Mouse (Mus musculus) embryo, embryonic 9.5 days (tissue): ENCODE data around the gene Mknk2.
A peak's percentile ranks its signal among the peaks of the same experiment; 100 is the strongest.

ENCODE experiments used
- DNase-seq: peaks from one replicate; pipeline ENCODE4 v3.0.0-alpha.2; 2017; ENCODE audit errors: extremely low spot score

Mknk2 gene

DNA sequence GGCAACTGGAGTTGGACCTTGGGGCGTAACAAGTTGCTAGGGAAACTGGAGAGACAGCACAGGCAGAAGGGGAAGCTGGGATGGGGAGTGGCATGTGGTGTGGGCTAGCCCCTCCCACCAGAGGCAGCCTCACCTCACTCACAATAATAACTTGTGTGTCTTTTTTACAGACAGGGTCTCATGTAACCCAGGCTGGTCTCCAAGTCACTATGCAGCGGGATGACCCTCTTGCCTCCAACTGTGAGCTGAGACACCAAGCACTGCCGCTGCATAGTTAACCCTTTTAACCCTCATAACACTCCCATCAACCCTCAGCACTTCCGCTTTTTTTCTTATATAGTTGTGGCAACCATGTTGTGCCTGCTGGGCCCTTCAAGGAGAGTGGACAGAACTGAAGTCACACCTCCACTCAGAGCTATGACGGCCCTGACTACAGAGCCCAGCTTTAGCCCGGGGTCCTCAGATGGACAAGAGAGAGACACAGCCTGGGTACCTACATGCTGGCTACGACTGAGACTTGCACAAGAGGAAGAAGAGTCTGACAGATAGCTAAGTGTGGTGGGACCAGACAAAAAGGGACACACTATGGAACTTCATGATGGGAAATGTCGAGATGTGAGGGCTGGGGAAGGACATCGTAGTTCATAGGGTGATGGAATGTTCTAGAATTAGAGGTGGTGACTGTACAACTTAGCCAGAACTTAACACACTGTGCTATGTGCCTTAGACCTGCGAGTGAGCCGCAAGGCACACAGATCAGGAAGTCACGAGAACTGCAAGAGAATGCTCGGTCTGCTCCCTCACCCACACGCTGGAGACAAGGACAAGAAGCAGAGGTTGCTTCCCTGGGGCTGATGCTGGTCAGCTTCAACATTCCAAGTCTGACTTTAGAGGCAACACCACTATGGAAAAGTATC is 14.6 kb upstream of the Mknk2 start:
- DNase-seq, result no peak

DNA sequence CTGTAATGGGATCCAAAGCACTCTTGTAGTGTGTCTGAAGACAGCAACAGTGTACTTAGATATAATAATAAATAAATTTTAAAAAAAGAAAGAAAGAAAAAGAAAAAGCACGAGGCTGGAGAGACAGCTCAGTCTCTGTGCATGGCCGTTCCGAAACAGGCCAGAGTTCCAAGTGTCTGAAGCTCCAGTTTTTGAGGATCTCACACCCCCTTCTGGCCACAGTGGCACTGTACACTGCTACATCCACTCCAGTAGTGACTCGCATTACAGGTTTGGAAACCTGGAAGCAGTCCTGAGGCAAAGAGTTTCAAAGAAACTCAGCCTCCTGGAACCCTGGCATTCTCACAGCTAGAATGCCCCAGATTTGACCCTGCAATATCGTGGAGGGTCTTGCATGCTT is 9.9 kb upstream of the Mknk2 start:
- no peak for DNase-seq

DNA sequence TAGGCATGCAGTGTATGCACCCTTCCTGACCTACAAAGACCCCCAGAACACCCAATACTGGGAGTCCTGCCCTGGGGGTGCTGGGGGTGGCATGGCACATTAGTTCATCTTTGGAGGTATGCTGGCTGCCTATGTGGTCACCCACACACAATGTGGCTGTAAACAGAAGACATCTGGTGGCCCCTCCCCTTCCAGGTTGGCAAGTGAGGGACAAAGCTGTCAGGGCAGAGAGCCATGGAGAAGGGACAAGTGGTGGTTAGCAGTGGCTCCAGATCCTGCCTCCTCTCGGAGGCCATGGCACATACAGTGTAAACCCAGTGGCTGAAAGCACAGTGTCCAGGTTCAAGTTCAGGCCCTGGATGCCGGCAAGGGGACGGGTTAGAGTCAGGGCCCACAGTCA is 8.7 kb upstream of the Mknk2 start:
- no peak for DNase-seq

DNA sequence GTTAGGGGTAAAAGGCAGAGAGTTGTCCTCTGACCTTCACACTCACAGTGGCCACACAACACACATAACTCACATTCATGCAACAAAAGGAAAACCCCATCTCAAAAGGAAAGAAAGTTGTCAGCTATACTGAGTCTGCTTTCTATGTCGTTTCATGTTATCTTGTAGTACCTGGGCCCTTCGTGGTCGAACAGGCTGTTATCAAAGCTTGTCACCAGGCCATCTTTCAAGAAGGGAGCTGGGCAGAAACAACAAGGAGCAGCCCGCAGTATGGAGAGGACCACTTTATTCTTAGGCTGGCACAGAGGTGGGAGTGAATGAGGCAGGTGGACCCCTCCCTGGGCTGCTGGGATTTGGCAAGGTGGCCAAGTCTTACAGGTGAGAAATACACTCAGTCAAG is 7.1 kb upstream of the Mknk2 start:
- DNase-seq, result no peak

DNA sequence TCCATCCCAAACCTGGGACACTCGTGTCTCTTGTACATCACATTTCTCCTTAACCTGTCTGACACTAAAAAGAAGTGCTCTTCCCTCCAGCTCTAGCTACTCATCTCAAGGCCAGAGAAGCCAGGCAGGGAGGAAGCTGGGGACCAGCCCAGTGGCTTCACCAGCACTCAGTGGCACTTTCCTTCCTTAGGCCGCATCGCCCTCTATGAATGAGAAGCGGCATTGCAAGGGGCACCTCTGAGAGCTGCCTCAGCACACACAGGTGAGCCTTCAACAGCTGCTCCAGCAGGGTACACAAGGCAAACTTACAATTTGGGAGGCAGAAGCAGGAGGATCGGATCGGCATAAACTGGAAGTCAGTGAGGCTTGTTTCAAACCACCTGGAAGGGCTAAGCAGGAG is 6.3 kb upstream of the Mknk2 start:
- DNase-seq, result no peak

DNA sequence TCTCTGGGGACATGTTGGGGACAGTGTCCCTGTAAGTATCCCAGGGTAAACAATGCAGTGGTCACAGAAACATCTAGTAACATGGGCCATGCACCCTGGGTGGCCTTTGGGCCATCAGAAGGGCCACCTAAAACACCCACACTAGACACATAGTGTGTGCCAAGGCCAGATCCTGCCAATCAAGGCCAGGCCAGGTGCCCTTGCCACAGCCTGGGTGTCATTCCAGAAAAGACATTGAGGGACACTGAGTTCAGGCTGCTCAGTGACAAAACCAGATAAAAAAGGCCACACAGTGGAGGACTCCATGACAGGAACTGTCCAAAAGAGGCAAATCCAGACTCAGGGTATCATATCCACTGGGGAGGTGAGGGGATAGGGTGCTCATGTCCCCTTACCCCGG is 5.7 kb upstream of the Mknk2 start:
- DNase-seq, result no peak

DNA sequence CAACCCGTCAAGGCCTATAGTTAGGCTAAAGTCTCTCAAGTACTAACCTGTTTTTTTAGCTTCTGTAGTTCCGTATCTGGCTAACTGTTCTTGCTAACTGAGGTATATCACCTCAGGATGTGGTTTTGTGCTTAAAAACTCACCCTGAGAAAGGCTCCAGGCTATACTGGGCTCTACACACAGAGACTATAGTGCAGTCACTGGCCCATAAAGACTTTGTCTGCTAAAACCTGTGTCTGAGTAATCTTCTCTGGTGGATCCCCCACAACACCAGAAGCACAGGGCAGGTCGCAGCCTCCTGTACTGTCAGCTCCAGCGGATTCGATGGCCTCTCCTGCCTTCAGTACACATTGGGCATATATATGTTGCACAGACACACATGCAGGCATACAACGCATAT is 4.1 kb upstream of the Mknk2 start:
- no peak for DNase-seq

DNA sequence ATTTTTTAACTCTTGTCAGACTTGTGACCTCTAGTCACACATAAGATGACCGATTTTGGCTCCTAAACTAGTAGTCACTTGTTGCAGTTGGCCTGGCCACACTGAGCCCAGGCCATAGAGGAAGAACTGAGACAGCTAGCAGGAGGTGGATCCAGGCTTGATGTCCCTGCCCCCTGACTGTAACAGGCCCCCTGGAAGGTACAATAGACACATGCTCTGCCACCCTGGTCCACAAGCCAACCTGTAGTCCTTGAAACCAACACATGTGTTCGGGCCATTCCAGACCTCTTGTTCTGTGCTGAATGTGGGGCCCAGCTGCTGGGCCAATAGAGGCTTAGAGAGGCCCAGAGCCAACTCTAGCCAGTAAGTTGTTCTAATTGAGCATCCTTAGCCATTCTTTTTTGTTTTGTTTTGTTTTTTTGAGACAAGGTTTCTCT is 2.4 kb upstream of the Mknk2 start:
- DNase-seq, result no peak

DNA sequence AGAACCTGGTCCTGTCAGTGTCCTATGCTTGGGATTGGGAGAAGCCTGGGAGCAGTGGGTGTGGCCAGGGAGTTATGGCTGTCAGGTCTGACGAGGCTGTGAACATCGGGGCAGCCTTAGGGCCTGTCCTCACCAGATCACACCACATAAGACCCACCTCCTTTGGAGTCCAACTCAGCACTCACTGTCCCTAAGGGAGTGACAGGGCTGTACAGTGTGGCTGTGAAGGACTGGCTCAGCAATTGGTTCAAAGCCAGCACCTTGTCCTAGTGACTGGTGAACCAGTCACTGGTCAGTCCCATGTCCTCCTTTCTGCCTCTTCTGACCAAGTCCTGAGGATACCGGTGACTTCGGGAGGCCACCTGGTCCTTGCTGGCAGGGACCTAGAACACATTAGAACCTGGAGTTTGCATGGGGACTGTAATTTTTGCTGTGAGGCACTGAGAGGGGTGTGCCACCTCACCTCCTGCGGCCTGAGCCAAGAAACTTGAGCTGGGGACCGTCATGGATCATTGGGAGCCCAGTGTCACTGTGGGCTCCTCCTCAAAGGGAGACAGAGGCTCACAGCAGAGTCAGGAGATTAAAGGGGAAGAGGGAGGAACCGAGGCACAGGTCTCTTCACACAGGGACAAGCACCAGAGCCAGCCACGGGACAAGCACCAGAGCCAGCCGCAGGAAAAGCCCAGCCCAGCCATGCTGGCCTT is 1.8 kb upstream of the Mknk2 start:
- DNase-seq, result no peak

DNA sequence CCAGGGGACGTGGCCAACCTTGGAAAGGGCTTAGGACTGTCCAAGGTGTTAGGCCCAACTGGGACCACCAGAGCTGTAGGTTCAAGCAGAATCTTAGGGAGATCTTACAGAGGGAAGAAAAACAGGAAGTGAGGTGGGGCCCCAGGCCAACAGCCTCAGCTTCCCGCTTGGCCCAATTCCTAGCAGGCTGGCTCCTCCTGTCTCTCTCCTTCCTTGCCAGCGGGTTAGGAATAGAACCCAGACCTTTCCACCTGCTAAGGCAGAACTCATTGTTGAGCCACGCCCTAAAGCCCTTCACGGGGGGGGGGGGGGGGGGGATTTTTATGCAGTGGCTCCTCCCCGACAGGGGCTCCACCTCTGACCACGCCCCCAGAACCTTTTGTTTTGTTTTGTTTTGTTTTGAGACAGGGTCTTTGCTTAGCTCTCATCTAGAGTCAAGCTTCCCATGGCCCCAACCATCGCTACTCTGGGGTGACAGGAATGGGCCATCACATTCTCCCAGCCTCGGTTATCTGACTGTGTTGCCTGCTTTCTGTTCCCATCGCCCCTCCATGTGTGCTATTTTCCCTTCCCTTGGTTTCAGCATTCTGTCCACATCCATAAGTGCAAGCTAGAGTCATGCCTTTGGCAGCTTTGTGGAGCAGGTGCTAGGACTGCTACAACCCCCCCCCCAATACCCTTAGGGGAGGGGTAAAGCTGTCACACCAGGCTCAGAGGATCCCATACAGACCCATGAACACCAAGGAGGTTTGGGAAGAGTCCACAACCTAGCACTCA is 877 bp upstream of the Mknk2 start:
- no peak for DNase-seq

DNA sequence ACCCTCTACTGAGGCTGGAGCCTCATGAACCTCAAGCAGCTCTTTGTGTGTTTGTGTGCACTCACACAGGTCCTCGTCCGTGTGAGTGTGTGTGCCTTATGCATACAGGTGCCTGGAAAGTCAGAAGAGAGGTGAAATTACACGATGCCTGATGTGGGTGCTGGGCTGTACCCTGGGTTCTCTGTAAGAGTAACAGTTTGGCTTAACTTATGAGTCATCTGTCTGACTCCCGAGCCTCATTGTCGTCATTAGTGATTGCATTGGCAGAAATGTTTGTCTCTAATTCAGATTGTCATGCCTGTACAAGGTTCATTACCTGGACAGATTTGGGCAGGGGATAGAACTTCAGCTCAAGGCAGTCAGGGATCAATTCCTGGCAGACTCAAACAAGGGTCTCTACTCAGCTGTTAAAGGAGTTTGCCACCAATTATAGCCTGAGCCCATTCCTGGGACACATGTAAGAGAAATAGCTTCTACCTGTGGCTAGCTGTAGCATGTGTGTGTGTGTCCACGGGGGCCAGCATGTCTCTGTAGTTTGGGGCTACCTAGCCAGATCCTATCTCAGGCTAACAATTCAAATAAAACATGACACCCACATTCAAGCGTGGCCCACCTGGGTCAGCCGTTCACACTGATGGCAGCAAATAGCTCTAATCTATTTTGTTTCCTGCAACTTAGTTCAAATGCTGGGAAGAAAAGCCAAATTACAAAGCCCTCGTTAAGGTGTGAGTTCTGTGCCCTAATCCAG is 610 bp downstream of the Mknk2 start:
- DNase-seq, result no peak

DNA sequence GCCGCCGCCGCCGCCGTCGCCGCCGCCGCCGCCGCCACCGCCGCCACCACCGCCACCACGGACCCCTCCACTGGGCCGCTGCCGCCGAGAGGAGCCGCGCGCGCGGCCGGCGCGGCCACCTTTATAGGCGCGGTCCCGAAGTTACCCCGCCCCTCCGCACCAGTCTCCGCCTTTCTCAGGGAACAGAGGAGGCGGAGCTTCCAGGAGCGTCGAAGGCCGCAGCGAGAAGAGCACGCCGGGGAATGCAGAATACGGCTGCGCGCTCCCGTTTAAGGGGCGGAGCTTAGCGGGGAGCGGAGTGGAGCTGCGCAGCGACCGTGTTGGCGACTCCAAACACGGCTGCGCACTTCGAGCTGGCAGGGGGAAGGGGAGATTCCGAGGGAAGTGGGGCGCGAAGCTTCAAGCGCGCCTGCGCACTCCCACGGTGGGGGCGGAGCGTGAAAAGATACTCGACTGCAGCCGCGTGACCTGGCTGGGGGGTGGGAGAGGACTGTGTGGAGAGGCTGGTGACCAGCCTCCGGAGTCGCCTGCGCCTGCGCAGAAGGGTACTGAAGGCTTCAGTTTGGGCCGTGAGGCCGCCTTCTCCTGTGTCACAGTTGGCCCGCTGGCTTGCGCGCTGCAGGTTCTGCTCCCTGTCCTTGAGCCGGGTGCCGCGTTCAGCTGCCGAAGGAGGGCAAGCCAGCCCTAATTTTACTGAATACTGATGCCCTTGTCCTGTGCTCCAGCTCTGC is 1.5 kb downstream of the Mknk2 start:
- DNase-seq, result peak; percentile 99

DNA sequence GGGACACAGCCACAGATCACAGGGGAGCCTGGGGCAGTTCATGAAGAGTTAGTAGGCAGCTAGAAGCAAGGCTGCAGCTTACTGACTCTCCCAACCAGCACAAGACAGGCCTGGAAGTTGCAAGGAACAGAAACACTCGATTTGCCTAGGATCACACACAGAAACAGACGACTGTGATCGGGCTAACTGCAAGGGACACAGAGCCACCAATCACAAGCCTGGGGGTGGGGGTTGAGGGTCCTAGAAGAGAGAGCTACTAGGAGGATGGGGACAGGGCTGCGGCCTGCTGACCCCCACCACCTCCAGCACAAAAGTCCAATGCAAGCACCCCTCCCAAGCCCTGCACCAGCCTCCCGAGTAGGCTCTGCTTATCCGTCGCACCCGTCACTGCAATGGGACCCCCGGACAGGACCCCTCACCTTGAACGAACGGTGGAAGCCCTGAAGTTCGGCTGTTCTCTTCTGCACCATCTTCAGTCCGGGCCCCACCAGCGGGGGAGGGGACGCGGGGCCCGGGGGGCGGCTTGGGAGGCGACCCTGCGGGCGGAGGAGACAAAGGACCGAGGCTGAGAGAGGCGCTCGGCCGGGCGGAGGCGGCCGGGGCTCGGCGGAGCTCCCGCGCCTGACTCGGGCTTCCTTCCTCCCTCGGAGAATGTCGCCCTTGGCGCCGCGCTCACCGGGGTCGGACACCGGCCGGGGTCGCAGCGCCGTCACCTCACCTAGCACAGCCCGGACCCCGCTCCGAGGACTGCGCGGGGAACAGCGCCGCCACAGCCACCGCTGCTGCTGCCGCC is 2.3 kb downstream of the Mknk2 start:
- DNase-seq, result no peak

DNA sequence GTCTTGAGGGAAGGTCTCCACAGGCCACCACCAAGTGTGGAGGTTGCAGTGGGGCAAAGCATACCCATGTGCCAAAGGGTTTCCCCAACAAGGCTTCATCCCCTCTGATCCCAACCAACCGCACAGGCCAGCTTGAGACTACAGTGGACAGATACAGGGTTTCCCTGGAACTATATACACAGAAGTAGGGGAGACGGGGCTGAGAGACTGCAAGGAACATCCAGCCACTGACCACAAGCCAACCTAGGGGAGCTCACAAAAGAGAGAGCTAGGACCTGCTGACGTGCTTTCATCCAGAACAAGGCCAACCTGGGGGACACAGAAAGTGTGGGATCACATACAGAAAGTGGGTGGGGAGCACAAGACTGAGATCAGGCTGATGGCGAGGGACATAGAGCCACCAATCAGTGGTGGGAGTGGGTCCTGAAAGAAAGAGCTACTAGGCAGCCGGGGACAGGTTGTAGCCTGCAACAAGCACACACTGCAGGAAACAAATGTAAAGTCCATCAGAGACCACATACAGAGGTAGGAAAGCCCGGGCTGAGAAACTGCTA is 3.0 kb downstream of the Mknk2 start:
- DNase-seq, result no peak

DNA sequence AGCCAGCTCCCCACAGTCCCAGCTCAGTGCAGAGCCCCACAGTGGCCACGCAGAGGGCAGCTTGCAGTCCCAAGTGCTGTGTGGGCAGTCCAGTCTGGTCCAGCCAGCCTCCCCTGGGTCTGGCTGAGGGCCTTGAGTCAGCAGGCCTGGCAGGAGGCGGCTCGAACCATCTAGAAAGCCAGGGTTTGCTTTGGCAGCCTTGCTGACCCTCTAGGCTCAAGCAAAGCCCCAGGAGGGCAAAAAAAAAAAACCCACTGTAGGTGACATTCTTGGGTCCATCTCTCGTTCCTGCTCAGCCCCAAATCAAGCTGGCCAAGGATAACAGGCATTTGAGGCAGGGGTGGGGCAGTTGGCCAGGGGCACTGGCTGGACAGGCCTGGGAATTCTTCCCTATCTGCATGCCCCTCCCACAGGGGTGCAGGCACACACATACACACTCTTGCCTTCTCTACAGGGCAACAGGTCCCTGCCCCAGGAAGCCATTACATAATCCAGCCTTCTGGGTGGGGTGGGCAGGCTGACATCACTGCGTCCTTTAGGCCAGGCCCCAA is 3.7 kb downstream of the Mknk2 start:
- DNase-seq, result no peak

DNA sequence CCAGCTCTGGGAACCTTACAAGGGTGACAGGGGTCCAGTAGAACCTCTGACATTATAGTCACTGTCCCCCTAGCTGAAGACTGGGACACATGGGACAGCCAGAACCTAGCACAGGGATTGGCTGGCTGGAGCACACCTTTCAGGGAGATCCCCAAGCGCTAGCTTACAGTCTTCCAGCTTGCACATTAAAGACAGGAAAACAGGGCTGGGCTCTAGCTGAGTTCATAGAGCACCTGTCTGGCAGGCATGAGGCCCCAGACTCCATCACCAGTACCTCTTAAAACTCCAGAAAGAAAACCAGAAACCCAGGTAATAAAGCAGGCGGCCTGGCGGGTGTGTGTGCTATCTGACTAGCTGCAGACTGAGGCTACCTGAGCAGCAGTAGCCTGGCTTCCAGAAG is 4.2 kb downstream of the Mknk2 start:
- DNase-seq, result no peak

DNA sequence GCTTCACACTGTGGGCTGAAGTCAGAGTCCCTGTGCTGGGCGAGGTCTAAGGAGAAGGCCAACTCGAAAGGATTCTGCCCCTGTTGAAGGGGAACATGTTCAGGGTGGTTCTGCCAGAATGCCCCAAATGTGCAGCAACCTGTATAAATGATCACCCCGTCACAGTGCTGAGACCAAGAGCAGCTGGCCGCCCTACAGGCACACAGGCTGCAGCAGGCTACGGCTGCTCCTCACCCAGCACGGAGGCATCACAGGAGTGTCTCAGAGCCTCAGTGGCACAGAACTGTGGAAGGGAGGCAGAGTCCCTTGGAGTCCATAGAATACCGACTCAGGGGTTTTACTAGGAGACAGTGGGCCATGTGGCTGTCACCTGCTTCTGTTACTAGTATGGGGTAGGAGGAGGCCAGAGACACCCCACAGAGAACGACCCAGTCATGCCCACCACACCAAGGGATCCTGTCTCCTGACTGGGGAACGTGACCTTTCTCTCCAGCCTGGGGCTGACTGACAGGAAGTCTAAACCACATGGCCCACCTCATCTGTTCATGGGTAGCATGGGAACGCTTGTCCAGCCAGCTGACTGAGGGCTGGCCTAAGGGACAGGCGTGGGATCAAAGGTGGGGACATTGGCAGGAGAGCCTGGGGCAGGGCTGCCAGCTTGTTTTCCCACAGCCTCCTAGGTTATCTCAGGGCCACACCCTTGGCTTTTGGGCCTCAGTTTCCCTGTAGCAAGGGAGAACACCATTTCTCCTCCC is 5.8 kb downstream of the Mknk2 start:
- DNase-seq, result no peak

DNA sequence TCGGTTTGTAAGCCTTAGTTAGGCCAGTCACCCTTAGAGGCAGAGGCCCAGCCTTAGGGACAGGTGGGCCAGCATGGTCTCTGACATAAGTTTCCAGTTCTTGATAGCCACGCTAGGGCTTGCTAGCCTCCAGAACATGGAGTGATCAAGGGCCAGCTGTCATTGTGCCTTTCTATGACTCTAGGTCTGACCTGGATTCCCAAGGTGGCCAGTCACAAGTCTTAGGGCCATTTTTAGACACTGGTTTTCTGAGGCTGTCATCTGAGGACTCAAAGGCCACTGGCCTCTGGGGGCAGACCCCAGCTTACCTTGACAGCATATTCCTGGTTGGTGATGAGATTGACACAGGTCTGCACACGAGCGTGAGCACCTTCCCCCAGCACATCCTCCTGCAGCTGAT is 6.7 kb downstream of the Mknk2 start:
- DNase-seq, result no peak

DNA sequence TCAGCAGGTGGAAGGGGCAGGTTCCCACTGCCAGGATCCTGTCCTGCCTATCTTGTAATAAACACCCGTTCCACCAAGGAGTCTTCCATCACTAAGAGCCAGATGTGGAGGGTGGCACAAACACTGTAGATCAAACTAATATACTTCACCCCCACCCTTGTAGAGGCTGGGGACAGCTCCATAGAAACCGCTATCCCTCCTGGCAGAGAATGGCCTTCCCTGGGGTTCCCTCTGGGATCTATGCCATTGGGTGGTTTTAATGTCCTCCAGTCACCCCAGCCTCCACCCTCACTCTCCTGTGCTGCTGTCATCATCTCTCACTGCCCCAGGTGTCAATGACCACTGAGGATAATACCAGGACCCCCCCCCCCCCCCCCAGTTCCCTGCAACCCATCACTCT is 7.4 kb downstream of the Mknk2 start:
- no peak for DNase-seq
